ENCODE assay signal across 18 mouse cellular contexts in genomic region chr13:17708784-17709311, GRCm38 (mm10). TPM values are rescaled to one million over a fixed set of nuclear protein-coding genes. Genes with fewer than 3 reads are reported as not detected.
"Had no signal": no experiment of that assay in that cellular context is flagged by ENCODE, and none has a peak within 500 bp of the region (broad histone marks: within the 10 kb centered on the region; RNA-seq: fewer than 3 reads in every experiment).

No protein-coding gene starts in this region.

- H3K27ac ChIP-seq: layer of hippocampus, adult 2 months; limb, embryonic 12.5 days; liver, embryonic 13.5 days; lung, embryonic 15.5 days; macrophage had no signal

- DNase-seq: kidney, adult 18-20 months; kidney, postnatal 10 days; kidney, postnatal 4 days; liver; liver, embryonic 13.5 days; liver, postnatal 0 days; lung, postnatal 14 days; retina, postnatal 1 day; right cerebral cortex, postnatal 4 days; spleen, adult 18-20 months; thymus, adult 18-20 months; thymus, postnatal 14 days had no signal

- H3K4me1 ChIP-seq: limb, embryonic 12.5 days; lung, embryonic 15.5 days had no signal

- H3K27me3 ChIP-seq: limb, embryonic 12.5 days; liver, embryonic 13.5 days; lung, embryonic 15.5 days; megakaryocyte, embryonic 14.5 days had no signal

- H3K9me3 ChIP-seq: limb, embryonic 12.5 days; liver, embryonic 13.5 days; lung, embryonic 15.5 days; megakaryocyte, embryonic 14.5 days had no signal

- H3K36me3 ChIP-seq: liver, embryonic 13.5 days had no signal

- H3K4me3 ChIP-seq: layer of hippocampus, adult 2 months; limb, embryonic 12.5 days; liver, embryonic 13.5 days; lung, embryonic 15.5 days; megakaryocyte, embryonic 14.5 days had no signal

- H3K4me2 ChIP-seq: limb, embryonic 12.5 days; liver, embryonic 13.5 days; lung, embryonic 15.5 days had no signal

- ATAC-seq: liver, postnatal 0 days had no signal

- H3K9ac ChIP-seq: limb, embryonic 12.5 days; liver, embryonic 13.5 days; liver, postnatal 0 days; lung, embryonic 15.5 days had no signal

RNA-seq across cellular contexts. Expression of gene Sugct, which starts 13.5 kb away (rescaled TPM):
- total RNA-seq: monocyte, adult 5-6 weeks had no signal
